19 mouse cellular contexts compared by ENCODE assay signal in genomic region chr17:48500846-48501445, GRCm38 (mm10). TPM values are rescaled to one million over a fixed set of nuclear protein-coding genes. Genes with fewer than 3 reads are reported as not detected.
DNase-seq lines count a peak whose midpoint lies in the region; ATAC-seq lines count a peak whose summit lies in the region.
"Had no signal": no experiment of that assay in that cellular context is flagged by ENCODE, and none has a peak within 500 bp of the region (broad histone marks: within the 10 kb centered on the region; RNA-seq: fewer than 3 reads in every experiment).

No protein-coding gene starts in this region.

- no peak overlapping the region for H3K9ac ChIP-seq in heart, embryonic 12.5 days
- H3K9ac ChIP-seq in intestine, embryonic 15.5 days, result no peak overlapping the region
- no peak overlapping the region for H3K9ac ChIP-seq in hindbrain, embryonic 14.5 days
- H3K9ac ChIP-seq: liver, embryonic 12.5 days; neural tube, embryonic 15.5 days had no signal

- no peaks in the 10 kb centered on the region for H3K27me3 ChIP-seq in heart, embryonic 12.5 days (replicated peaks)
- H3K27me3 ChIP-seq in intestine, embryonic 15.5 days (replicated peaks), result no peaks in the 10 kb centered on the region
- no peaks in the 10 kb centered on the region for H3K27me3 ChIP-seq in hindbrain, embryonic 14.5 days (ENCODE audit: control insufficient read depth, insufficient read depth, low read length)
- H3K27me3 ChIP-seq: liver, embryonic 12.5 days; megakaryocyte, embryonic 14.5 days; neural tube, embryonic 15.5 days had no signal

- H3K4me3 ChIP-seq in heart, embryonic 12.5 days, result no peak overlapping the region
- no peak overlapping the region for H3K4me3 ChIP-seq in intestine, embryonic 15.5 days (replicated peaks)
- H3K4me3 ChIP-seq in hindbrain, embryonic 14.5 days (replicated peaks; ENCODE audit: low read length), result no peak overlapping the region
- H3K4me3 ChIP-seq: liver, embryonic 12.5 days; megakaryocyte, embryonic 14.5 days; neural tube, embryonic 15.5 days had no signal

- no peak overlapping the region for H3K27ac ChIP-seq in heart, embryonic 12.5 days (ENCODE audit: poor library complexity, severe bottlenecking)
- no peak overlapping the region for H3K27ac ChIP-seq in intestine, embryonic 15.5 days
- no peak overlapping the region for H3K27ac ChIP-seq in hindbrain, embryonic 14.5 days
- H3K27ac ChIP-seq: liver, embryonic 12.5 days; neural tube, embryonic 15.5 days had no signal

- no peak for ATAC-seq in heart, embryonic 12.5 days (ENCODE audit: insufficient number of reproducible peaks, low FRiP score)
- peak; percentile 63 for ATAC-seq in intestine, embryonic 15.5 days
- ATAC-seq in hindbrain, embryonic 14.5 days (ENCODE audit: low FRiP score), result no peak
- ATAC-seq: forebrain, embryonic 14.5 days; inflammation-experienced regulatory T-cells, adult 6 months; liver, embryonic 12.5 days; lung, postnatal 0 days had no signal

- DNase-seq in heart, adult 18-20 months, result peak; percentile 66 to 68
- peak; percentile 6 for DNase-seq in ovary, postnatal 36 days (ENCODE audit: low spot score)
- no peak for DNase-seq in ovary, adult 18-20 months (ENCODE audit: low spot score)
- DNase-seq in hindbrain, embryonic 14.5 days (ENCODE audit: low spot score), result no peak
- DNase-seq in thymus, postnatal 25 days, result no peak
- DNase-seq: gastrocnemius, postnatal 14 days; right cerebral cortex, postnatal 14 days; thymus, adult 18-20 months had no signal

- H3K36me3 ChIP-seq in heart, embryonic 12.5 days, result no peaks in the 10 kb centered on the region
- no peaks in the 10 kb centered on the region for H3K36me3 ChIP-seq in intestine, embryonic 15.5 days
- H3K36me3 ChIP-seq in hindbrain, embryonic 14.5 days (replicated peaks; ENCODE audit: control insufficient read depth, insufficient read depth), result no peaks in the 10 kb centered on the region
- H3K36me3 ChIP-seq: liver, embryonic 12.5 days; neural tube, embryonic 15.5 days had no signal

- no peaks in the 10 kb centered on the region for H3K9me3 ChIP-seq in heart, embryonic 12.5 days (replicated peaks)
- H3K9me3 ChIP-seq in intestine, embryonic 15.5 days, result no peaks in the 10 kb centered on the region
- no peaks in the 10 kb centered on the region for H3K9me3 ChIP-seq in hindbrain, embryonic 14.5 days (ENCODE audit: control insufficient read depth, low read length)
- H3K9me3 ChIP-seq: liver, embryonic 12.5 days; neural tube, embryonic 15.5 days had no signal

- WGBS in heart, embryonic 12.5 days, result 76% methylated on average over 7 of the region's 7 CpGs
- 81% methylated on average over 7 of the region's 7 CpGs for WGBS in intestine, embryonic 15.5 days
- 74% methylated on average over 7 of the region's 7 CpGs for WGBS in hindbrain, embryonic 14.5 days

- peaks cover 11% of the 10 kb centered on the region for H3K4me1 ChIP-seq in heart, embryonic 12.5 days (replicated peaks)
- H3K4me1 ChIP-seq in intestine, embryonic 15.5 days (replicated peaks), result no peaks in the 10 kb centered on the region; the same call in 1 of the 2 replicates
- peaks cover 15% of the 10 kb centered on the region for H3K4me1 ChIP-seq in hindbrain, embryonic 14.5 days (replicated peaks; ENCODE audit: control insufficient read depth, insufficient read depth, low read length)
- H3K4me1 ChIP-seq: liver, embryonic 12.5 days; megakaryocyte, embryonic 14.5 days had no signal

- H3K4me2 ChIP-seq in heart, embryonic 12.5 days, result no peak overlapping the region
- H3K4me2 ChIP-seq in intestine, embryonic 15.5 days (replicated peaks), result no peak overlapping the region
- no peak overlapping the region for H3K4me2 ChIP-seq in hindbrain, embryonic 14.5 days (replicated peaks)
- H3K4me2 ChIP-seq: liver, embryonic 12.5 days; neural tube, embryonic 15.5 days had no signal

RNA-seq across cellular contexts. Expression of gene Unc5cl, which starts 46.2 kb away (rescaled TPM):
- total RNA-seq in heart, adult 18-20 months (2021), result under 1 TPM in 1 of 2 experiments, not detected in 1; 0.36 TPM
- polyA plus RNA-seq in heart, embryonic 12.5 days (2016; fragmentation: Nextera tagmentation; extraction: Ambion mirVana), result 0.09 and 0.36 TPM in 2 replicates
- 36.3 and 38.9 TPM in 2 replicates for polyA plus RNA-seq in intestine, embryonic 15.5 days (2015; fragmentation: Nextera tagmentation; extraction: Ambion mirVana)
- polyA plus RNA-seq in hindbrain, embryonic 14.5 days (2014; fragmentation: Nextera tagmentation; extraction: Ambion mirVana), result 0.37 and 0.42 TPM in 2 replicates
- total RNA-seq: gastrocnemius, postnatal 14 days had no signal
- polyA plus RNA-seq: heart, postnatal 0 days had no signal

RNA-seq across cellular contexts. Expression of gene Tspo2, which starts 49.6 kb away (rescaled TPM):
- under 1 TPM; 0.55 to 0.62 TPM for total RNA-seq in heart, adult 18-20 months (2021)
- polyA plus RNA-seq in heart, embryonic 12.5 days (2016; fragmentation: Nextera tagmentation; extraction: Ambion mirVana), result 4.5 and 5.7 TPM in 2 replicates
- 3.5 and 4.4 TPM in 2 replicates for polyA plus RNA-seq in intestine, embryonic 15.5 days (2015; fragmentation: Nextera tagmentation; extraction: Ambion mirVana)
- polyA plus RNA-seq in hindbrain, embryonic 14.5 days (2014; fragmentation: Nextera tagmentation; extraction: Ambion mirVana), result 1.0 and 1.2 TPM in 2 replicates
- total RNA-seq: layer of hippocampus, postnatal 25 days; left cerebral cortex, postnatal 36 days had no signal
- polyA plus RNA-seq: inflammation-experienced regulatory T-cells, adult 6 months had no signal

Comparison
In these comparisons a context has a peak if more than half of its experiments do, and no peak if none do; other contexts are left out.
1. DNase-seq: peak in heart, adult 18-20 months (2 of 2) and ovary, postnatal 36 days (single experiment); none in ovary, adult 18-20 months (single experiment), hindbrain, embryonic 14.5 days (single experiment) and thymus, postnatal 25 days (single experiment).
2. RNA of gene Unc5cl, which starts 46.2 kb away (polyA plus RNA-seq): 36.3 to 38.9 TPM in intestine, embryonic 15.5 days; 0.37 to 0.42 TPM in hindbrain, embryonic 14.5 days and 0.09 to 0.36 TPM in heart, embryonic 12.5 days; every median in the first group is over 10 times any median in the second.